Mouse (Mus musculus) heart, postnatal 4 days (tissue): ENCODE data around the gene Nisch. TPM values are rescaled to one million over a fixed set of nuclear protein-coding genes. Genes with fewer than 3 reads are reported as not detected.

Source experiments
- DNase-seq: peaks from one replicate; pipeline ENCODE4 v3.0.0; 2021
- total RNA-seq, 2 experiments: library from RNA; stranded (reverse); gene quantifications; 2 replicates each; pipeline ENCODE4 v1.2.3; 2021

Nisch gene
- total RNA-seq, 2 experiments from 2014 or later: 301 to 310 TPM

GRCm38 (mm10) chr14:31189348-31189747 is 27.4 kb downstream of the Nisch start:
- DNase-seq: no peak

- no peak for DNase-seq
Measured at GRCm38 (mm10) chr14:31188771-31189181, 28.0 kb downstream of the Nisch start.

GRCm38 (mm10) chr14:31186656-31187055 is 30.1 kb downstream of the Nisch start:
- DNase-seq: peak; percentile 79

- DNase-seq: no peak
Measured at GRCm38 (mm10) chr14:31184195-31184594, 32.6 kb downstream of the Nisch start.

GRCm38 (mm10) chr14:31183541-31183940 is 33.2 kb downstream of the Nisch start:
- no peak for DNase-seq

- DNase-seq: no peak
Measured at GRCm38 (mm10) chr14:31182786-31183290, 33.9 kb downstream of the Nisch start.

GRCm38 (mm10) chr14:31181512-31181911 is 35.2 kb downstream of the Nisch start:
- no peak for DNase-seq

- DNase-seq: no peak
Measured at GRCm38 (mm10) chr14:31179677-31180365, 36.9 kb downstream of the Nisch start.

GRCm38 (mm10) chr14:31177715-31178114 is 39.0 kb downstream of the Nisch start:
- no peak for DNase-seq

- DNase-seq: no peak
Measured at GRCm38 (mm10) chr14:31177287-31177686, 39.5 kb downstream of the Nisch start.

GRCm38 (mm10) chr14:31173537-31173936 is 43.2 kb downstream of the Nisch start:
- no peak for DNase-seq

- peak; percentile 41 for DNase-seq
Measured at GRCm38 (mm10) chr14:31172781-31173455, 43.8 kb downstream of the Nisch start.

- no peak for DNase-seq
Measured at GRCm38 (mm10) chr14:31171821-31172220, 44.9 kb downstream of the Nisch start.

GRCm38 (mm10) chr14:31171386-31171785 is 45.4 kb downstream of the Nisch start:
- peak; percentile 42 for DNase-seq

GRCm38 (mm10) chr14:31170963-31171362 is 45.8 kb downstream of the Nisch start:
- no peak for DNase-seq

- no peak for DNase-seq
Measured at GRCm38 (mm10) chr14:31169508-31169907, 47.2 kb downstream of the Nisch start.

GRCm38 (mm10) chr14:31168425-31168824 is 48.3 kb downstream of the Nisch start, which contains the start of gene Stab1:
TSS of gene Stab1 (minus strand) at chr14:31168641.
- DNase-seq: peak; percentile 66

GRCm38 (mm10) chr14:31166827-31167226 is 49.9 kb downstream of the Nisch start:
- no peak for DNase-seq

GRCm38 (mm10) chr14:31165991-31166630 is 50.6 kb downstream of the Nisch start:
- DNase-seq: peak; percentile 34

- DNase-seq: no peak
Measured at GRCm38 (mm10) chr14:31165458-31165857, 51.3 kb downstream of the Nisch start.

- peak; percentile 61 for DNase-seq
Measured at GRCm38 (mm10) chr14:31165010-31165409, 51.7 kb downstream of the Nisch start.

GRCm38 (mm10) chr14:31164067-31164466 is 52.7 kb downstream of the Nisch start:
- peak; percentile 43 for DNase-seq

- no peak for DNase-seq
Measured at GRCm38 (mm10) chr14:31161638-31162037, 55.1 kb downstream of the Nisch start.
